ENCODE assay signal across 25 mouse cellular contexts in genomic region chr2:27743177-27743576, GRCm38 (mm10).
DNase-seq lines count a peak whose midpoint lies in the region; ATAC-seq and TF ChIP-seq lines count a peak whose summit lies in the region.
"Had no signal": no experiment of that assay in that cellular context is flagged by ENCODE, and none has a peak within 500 bp of the region (broad histone marks: within the 10 kb centered on the region; RNA-seq: fewer than 3 reads in every experiment).

No protein-coding gene starts in this region.

- intact Hi-C loops in gastrocnemius, adult 2 months (cut with DNase I): loop anchor here (5.0 kb wide), 1 partner anchor 66 kb away; the partner anchor contains the start of gene Rxra

- peaks cover 14% of the 10 kb centered on the region; the same call in 1 of the 2 replicates for H3K36me3 ChIP-seq in kidney, postnatal 0 days (ENCODE audit: insufficient read depth, low read length)
- no peaks in the 10 kb centered on the region for H3K36me3 ChIP-seq in kidney, adult 2 months (ENCODE audit: control insufficient read depth, insufficient read depth, low read length)
- H3K36me3 ChIP-seq in stomach, embryonic 15.5 days: peaks cover 24% of the 10 kb centered on the region
- H3K36me3 ChIP-seq in stomach, postnatal 0 days (ENCODE audit: control insufficient read depth, insufficient read depth, low read length): peaks cover 18% of the 10 kb centered on the region
- no peaks in the 10 kb centered on the region; the same call in 1 of the 2 replicates for H3K36me3 ChIP-seq in forebrain, embryonic 11.5 days (ENCODE audit: control insufficient read depth, insufficient read depth, low read length)
- H3K36me3 ChIP-seq: G1E; hindbrain, embryonic 15.5 days had no signal

- H3K4me2 ChIP-seq in kidney, postnatal 0 days (ENCODE audit: low read length): no peak overlapping the region
- H3K4me2 ChIP-seq in stomach, embryonic 15.5 days: no peak overlapping the region
- H3K4me2 ChIP-seq in stomach, postnatal 0 days (replicated peaks; ENCODE audit: low read depth): no peak overlapping the region
- no peak overlapping the region for H3K4me2 ChIP-seq in forebrain, embryonic 11.5 days (ENCODE audit: low read depth, low read length, severe bottlenecking)
- H3K4me2 ChIP-seq: embryonic facial prominence, embryonic 12.5 days; forebrain, embryonic 13.5 days; hindbrain, embryonic 12.5 days; hindbrain, embryonic 15.5 days had no signal

- TF ChIP-seq POLR2A in kidney, adult 2 months (IDR thresholded peaks at IDR 0.05; ENCODE audit: low read depth, low read length): no peak

- H3K27ac ChIP-seq in gastrocnemius, adult 2 months: peak overlapping the region; percentile 78; the same call in 1 of the 2 replicates
- peak overlapping the region; percentile 2; the same call in 1 of the 2 replicates for H3K27ac ChIP-seq in kidney, postnatal 0 days
- no peak overlapping the region for H3K27ac ChIP-seq in kidney, adult 2 months (ENCODE audit: insufficient read depth, low read depth, low read length)
- H3K27ac ChIP-seq in stomach, embryonic 15.5 days: peak overlapping the region; percentile 85; the same call in 1 of the 2 replicates
- peak overlapping the region; percentile 85 for H3K27ac ChIP-seq in stomach, postnatal 0 days (replicated peaks)
- H3K27ac ChIP-seq in forebrain, embryonic 11.5 days (ENCODE audit: low read depth, low read length): no peak overlapping the region
- H3K27ac ChIP-seq: embryonic facial prominence, embryonic 12.5 days; forebrain, embryonic 13.5 days; heart, adult 2 months; heart, embryonic 10.5 days; hindbrain, embryonic 12.5 days; hindbrain, embryonic 15.5 days had no signal

- no peak overlapping the region for H3K4me3 ChIP-seq in gastrocnemius, adult 2 months
- H3K4me3 ChIP-seq in kidney, postnatal 0 days (replicated peaks; ENCODE audit: low read depth, low read length): no peak overlapping the region
- H3K4me3 ChIP-seq in kidney, adult 2 months (ENCODE audit: insufficient read depth, low read depth, low read length): no peak overlapping the region
- no peak overlapping the region for H3K4me3 ChIP-seq in stomach, embryonic 15.5 days (replicated peaks)
- H3K4me3 ChIP-seq in stomach, postnatal 0 days (ENCODE audit: low read depth, low read length): no peak overlapping the region
- H3K4me3 ChIP-seq in forebrain, embryonic 11.5 days (ENCODE audit: low read depth, low read length): no peak overlapping the region
- H3K4me3 ChIP-seq: embryonic facial prominence, embryonic 12.5 days; erythroblast, embryonic 14.5 days; forebrain, embryonic 13.5 days; heart, adult 2 months; heart, embryonic 10.5 days; hindbrain, embryonic 12.5 days; hindbrain, embryonic 15.5 days had no signal

- DNase-seq in gastrocnemius, adult 2 months: no peak
- no peak for DNase-seq in gastrocnemius, postnatal 10 days
- no peak for DNase-seq in kidney, postnatal 0 days (ENCODE audit: low spot score)
- no peak for DNase-seq in kidney, adult 2 months
- no peak for DNase-seq in stomach, postnatal 0 days (ENCODE audit: low spot score)
- no peak for DNase-seq in forebrain, embryonic 11.5 days (ENCODE audit: low spot score)
- DNase-seq: adrenal gland, postnatal 10 days; adrenal gland, postnatal 36 days; B cell, adult 2 months; cerebellum, adult 18-20 months; cerebellum, adult 9-10 months; cerebellum, postnatal 14 days; gastrocnemius, postnatal 25 days; heart, adult 2 months had no signal

- no peak for TF ChIP-seq CTCF in gastrocnemius, adult 2 months (IDR thresholded peaks at IDR 0.05)
- TF ChIP-seq CTCF in kidney, postnatal 0 days (IDR thresholded peaks at IDR 0.05; ENCODE audit: low read depth): no peak
- no peak for TF ChIP-seq CTCF in kidney, adult 2 months (conservative IDR thresholded peaks at IDR 0.05; ENCODE audit: insufficient read depth, insufficient read length, low read depth, low read length)
- TF ChIP-seq CTCF in stomach, postnatal 0 days (IDR thresholded peaks at IDR 0.05; ENCODE audit: low read depth): no peak

- H3K9me3 ChIP-seq in kidney, postnatal 0 days (replicated peaks; ENCODE audit: low read length): no peaks in the 10 kb centered on the region
- H3K9me3 ChIP-seq in stomach, embryonic 15.5 days: no peaks in the 10 kb centered on the region
- no peaks in the 10 kb centered on the region for H3K9me3 ChIP-seq in stomach, postnatal 0 days (ENCODE audit: control insufficient read depth, low read length)
- no peaks in the 10 kb centered on the region for H3K9me3 ChIP-seq in forebrain, embryonic 11.5 days (ENCODE audit: control insufficient read depth, low read length)
- H3K9me3 ChIP-seq: embryonic facial prominence, embryonic 12.5 days; forebrain, embryonic 13.5 days; G1E; heart, embryonic 10.5 days; hindbrain, embryonic 12.5 days; hindbrain, embryonic 15.5 days had no signal

- H3K9ac ChIP-seq in kidney, postnatal 0 days (ENCODE audit: low read depth, low read length): no peak overlapping the region
- H3K9ac ChIP-seq in stomach, embryonic 15.5 days: no peak overlapping the region
- no peak overlapping the region for H3K9ac ChIP-seq in stomach, postnatal 0 days (ENCODE audit: low read length)
- H3K9ac ChIP-seq in forebrain, embryonic 11.5 days (ENCODE audit: low read length): no peak overlapping the region
- H3K9ac ChIP-seq: embryonic facial prominence, embryonic 12.5 days; forebrain, embryonic 13.5 days; hindbrain, embryonic 12.5 days; hindbrain, embryonic 15.5 days had no signal

- WGBS in kidney, postnatal 0 days: 100% methylated on average over 1 of the region's 1 CpGs
- WGBS in kidney, adult 2 months: 94% methylated on average over 1 of the region's 1 CpGs
- 64% methylated on average over 1 of the region's 1 CpGs for WGBS in stomach, embryonic 15.5 days
- 93% methylated on average over 1 of the region's 1 CpGs for WGBS in stomach, postnatal 0 days
- 75% methylated on average over 1 of the region's 1 CpGs for WGBS in forebrain, embryonic 11.5 days

- no peak for TF ChIP-seq EP300 in stomach, postnatal 0 days (optimal IDR thresholded peaks at IDR 0.05)

- no peaks in the 10 kb centered on the region for H3K27me3 ChIP-seq in kidney, postnatal 0 days (ENCODE audit: insufficient read depth, low read length)
- no peaks in the 10 kb centered on the region for H3K27me3 ChIP-seq in kidney, adult 2 months (replicated peaks; ENCODE audit: control insufficient read depth, insufficient read depth, low read length)
- no peaks in the 10 kb centered on the region for H3K27me3 ChIP-seq in stomach, embryonic 15.5 days (replicated peaks)
- no peaks in the 10 kb centered on the region for H3K27me3 ChIP-seq in stomach, postnatal 0 days (ENCODE audit: control insufficient read depth, insufficient read depth, low read length)
- no peaks in the 10 kb centered on the region for H3K27me3 ChIP-seq in forebrain, embryonic 11.5 days (ENCODE audit: control insufficient read depth, insufficient read depth, low read length)
- H3K27me3 ChIP-seq: CH12.LX; embryonic facial prominence, embryonic 12.5 days; forebrain, embryonic 13.5 days; hindbrain, embryonic 12.5 days; hindbrain, embryonic 15.5 days; Patski had no signal

- peaks cover 37% of the 10 kb centered on the region for H3K4me1 ChIP-seq in kidney, postnatal 0 days (replicated peaks; ENCODE audit: insufficient read depth, low read length)
- H3K4me1 ChIP-seq in kidney, adult 2 months (ENCODE audit: control insufficient read depth, insufficient read depth, low read length): peaks cover 35% of the 10 kb centered on the region
- H3K4me1 ChIP-seq in stomach, embryonic 15.5 days: peaks cover 74% of the 10 kb centered on the region
- peaks cover 34% of the 10 kb centered on the region for H3K4me1 ChIP-seq in stomach, postnatal 0 days (replicated peaks; ENCODE audit: control insufficient read depth, insufficient read depth)
- H3K4me1 ChIP-seq in forebrain, embryonic 11.5 days (replicated peaks; ENCODE audit: control insufficient read depth, insufficient read depth, low read length): peaks cover 16% of the 10 kb centered on the region

- ATAC-seq in kidney, postnatal 0 days (replicated peaks; ENCODE audit: low FRiP score, low read depth): no peak
- no peak for ATAC-seq in stomach, embryonic 15.5 days (ENCODE audit: insufficient read depth, low FRiP score, low read depth)
- no peak for ATAC-seq in stomach, postnatal 0 days (ENCODE audit: low FRiP score, low TSS enrichment)
- ATAC-seq in forebrain, embryonic 11.5 days (replicated peaks; ENCODE audit: low FRiP score): no peak
- ATAC-seq: forebrain, embryonic 13.5 days; forebrain, embryonic 16.5 days; Patski had no signal

Comparison
In these comparisons a context has a peak if more than half of its experiments do, and no peak if none do; other contexts are left out.
1. H3K27ac ChIP-seq: peak in gastrocnemius, adult 2 months (single experiment), kidney, postnatal 0 days (single experiment), stomach, embryonic 15.5 days (single experiment) and stomach, postnatal 0 days (single experiment); none in kidney, adult 2 months (single experiment) and forebrain, embryonic 11.5 days (single experiment).